Mouse (Mus musculus) heart, embryonic 15.5 days (tissue): ENCODE measurements around the gene Snap47. TPM values are rescaled to one million over a fixed set of nuclear protein-coding genes. Genes with fewer than 3 reads are reported as not detected.
A peak's percentile ranks its signal among the peaks of the same experiment; 100 is the strongest.

Source experiments
- ATAC-seq: fragments of 200-750 bp; cut with Nextera tagmentation; replicated peaks from 2 replicates; pipeline ENCODE4 v1.8.0; 2017; ENCODE audit warnings: low read depth, moderate TSS enrichment; ENCODE audit not compliant: insufficient number of reproducible peaks, insufficient read depth, low FRiP score
- H3K27ac ChIP-seq: fragments of 300-500 bp; sonication (generic); 2 replicates; pipeline ENCODE4 v1.5.1; 2015; ENCODE audit warnings: mild to moderate bottlenecking, inconsistent platforms
- H3K27me3 ChIP-seq: fragments of 300-500 bp; sonication (generic); 2 replicates; pipeline ENCODE4 v1.6.1; 2015; ENCODE audit warnings: inconsistent platforms
- H3K36me3 ChIP-seq: fragments of 300-500 bp; sonication (generic); 2 replicates; pipeline ENCODE4 v1.6.1; 2015; ENCODE audit warnings: mild to moderate bottlenecking, inconsistent platforms
- H3K4me1 ChIP-seq: fragments of 300-500 bp; sonication (generic); replicated peaks from 2 replicates; pipeline ENCODE4 v1.6.1; 2015; ENCODE audit warnings: inconsistent platforms
- H3K4me2 ChIP-seq: fragments of 300-500 bp; sonication (generic); 2 replicates; pipeline ENCODE4 v1.6.1; 2015; ENCODE audit warnings: inconsistent platforms, mild to moderate bottlenecking, moderate library complexity
- H3K4me3 ChIP-seq: fragments of 300-500 bp; sonication (generic); 2 replicates; pipeline ENCODE4 v1.5.1; 2015; ENCODE audit warnings: mild to moderate bottlenecking, inconsistent platforms
- H3K9ac ChIP-seq: fragments of 300-500 bp; sonication (generic); 2 replicates; pipeline ENCODE4 v1.6.1; 2015; ENCODE audit warnings: mild to moderate bottlenecking, inconsistent platforms
- H3K9me3 ChIP-seq: fragments of 300-500 bp; sonication (generic); replicated peaks from 2 replicates; pipeline ENCODE4 v1.6.1; 2016; ENCODE audit warnings: inconsistent platforms
- WGBS: fragments of 180-500 bp; shearing (Covaris S2); methylation state at CpG from one replicate; pipeline ENCODE4 v1.1.7; 2015; ENCODE audit warnings: mixed read lengths; 5-methylcytosine and 5-hydroxymethylcytosine counted together
- polyA plus RNA-seq: library from polyadenylated mRNA; unstranded; fragments of >200 nt; fragmentation: Nextera tagmentation; extraction: Ambion mirVana; gene quantifications from 2 replicates; pipeline ENCODE4 v1.2.1, GENCODE M21; 2015

The Snap47 gene
- polyA plus RNA-seq, 1 experiment from 2014 or later, result 81.0 TPM

GRCm38 (mm10) chr11:59393591-59393990, 57.4 kb downstream of the Snap47 start:
- ATAC-seq, result peak; percentile 28; the same call in 1 of the 2 replicates
- peak overlapping the region; percentile 1; the same call in 1 of the 2 replicates for H3K27ac ChIP-seq
- H3K27me3 ChIP-seq, result no peaks in the 10 kb centered on the region
- H3K4me2 ChIP-seq, result no peak overlapping the region
- H3K4me1 ChIP-seq, result peaks cover 12% of the 10 kb centered on the region
- no peaks in the 10 kb centered on the region for H3K36me3 ChIP-seq
- no peak overlapping the region for H3K4me3 ChIP-seq
- WGBS, result 53% methylated on average over 9 of the region's 9 CpGs
- no peaks in the 10 kb centered on the region for H3K9me3 ChIP-seq
- no peak overlapping the region for H3K9ac ChIP-seq

DNA sequence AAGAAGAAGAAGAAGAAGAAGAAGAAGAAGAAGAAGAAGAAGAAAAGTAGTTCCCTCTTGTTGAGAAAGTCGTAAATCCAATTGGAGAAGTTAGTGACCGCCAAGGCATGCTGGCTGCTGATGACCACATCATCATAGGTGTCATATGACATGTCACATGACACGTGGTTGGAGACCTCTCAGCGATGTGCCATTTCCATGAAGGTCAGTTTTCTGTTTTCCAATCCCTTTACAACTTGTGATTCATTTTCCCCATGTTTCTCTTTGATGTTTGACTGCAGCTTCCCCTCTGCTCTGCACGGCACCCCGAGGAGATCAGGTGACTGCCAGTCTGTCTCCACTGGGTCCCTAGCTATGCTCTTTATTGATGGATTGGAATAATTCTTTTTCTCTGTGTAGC, 58.7 kb downstream of the Snap47 start:
- Histone ChIP-seq H3K9me3 (no peaks in the 10 kb centered on the region), H3K9ac (no peak overlapping the region), H3K27me3 (no peaks in the 10 kb centered on the region), H3K4me2 (no peak overlapping the region), H3K27ac (no peak overlapping the region), H3K36me3 (no peaks in the 10 kb centered on the region), H3K4me3 (no peak overlapping the region), H3K4me1 (peaks cover 2% of the 10 kb centered on the region; the same call in 1 of the 2 replicates)
- ATAC-seq, result no peak
- WGBS, result 57% methylated on average over 6 of the region's 6 CpGs

GRCm38 (mm10) chr11:59390470-59390869, 60.5 kb downstream of the Snap47 start:
- Histone ChIP-seq H3K27ac (no peak overlapping the region), H3K4me2 (no peak overlapping the region), H3K9me3 (no peaks in the 10 kb centered on the region), H3K27me3 (no peaks in the 10 kb centered on the region), H3K36me3 (no peaks in the 10 kb centered on the region), H3K9ac (no peak overlapping the region), H3K4me3 (no peak overlapping the region), H3K4me1 (peaks cover 5% of the 10 kb centered on the region; the same call in 1 of the 2 replicates)
- no peak for ATAC-seq
- WGBS, result 48% methylated on average over 9 of the region's 9 CpGs

- Histone ChIP-seq H3K27ac (no peak overlapping the region), H3K4me3 (no peak overlapping the region), H3K36me3 (no peaks in the 10 kb centered on the region), H3K4me2 (no peak overlapping the region), H3K27me3 (no peaks in the 10 kb centered on the region), H3K4me1 (peaks cover 13% of the 10 kb centered on the region), H3K9ac (no peak overlapping the region), H3K9me3 (no peaks in the 10 kb centered on the region)
- no peak for ATAC-seq
- WGBS, result 70% methylated on average over 4 of the region's 4 CpGs
Observed at GRCm38 (mm10) chr11:59389617-59390016, 61.4 kb downstream of the Snap47 start.

DNA sequence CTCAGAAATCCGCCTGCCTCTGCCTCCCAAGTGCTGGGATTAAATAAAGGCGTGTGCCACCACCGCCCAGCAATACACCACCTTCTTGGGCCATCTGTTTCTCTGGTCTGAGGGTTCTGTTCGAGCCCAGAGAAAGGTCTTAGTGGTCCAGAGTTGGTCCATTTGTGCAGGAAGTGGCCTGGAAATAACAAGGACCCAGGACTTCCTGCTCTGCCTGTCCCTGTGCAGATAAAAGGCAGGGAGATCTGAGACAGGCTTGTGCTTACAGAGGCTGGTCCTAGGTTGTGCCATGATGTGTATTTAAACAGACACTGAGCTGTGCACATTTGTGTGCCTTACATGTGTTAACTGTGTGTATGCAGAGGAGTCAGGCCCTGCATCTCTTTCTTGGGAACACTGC, 62.2 kb downstream of the Snap47 start:
- no peak for ATAC-seq
- H3K9ac ChIP-seq, result no peak overlapping the region
- H3K36me3 ChIP-seq, result no peaks in the 10 kb centered on the region
- 81% methylated on average over 4 of the region's 4 CpGs for WGBS
- H3K27me3 ChIP-seq, result no peaks in the 10 kb centered on the region
- H3K9me3 ChIP-seq, result no peaks in the 10 kb centered on the region
- H3K4me3 ChIP-seq, result no peak overlapping the region
- no peak overlapping the region for H3K27ac ChIP-seq
- H3K4me1 ChIP-seq, result peaks cover 21% of the 10 kb centered on the region
- no peak overlapping the region for H3K4me2 ChIP-seq

- no peak for ATAC-seq
- Histone ChIP-seq H3K27me3 (no peaks in the 10 kb centered on the region), H3K4me1 (peaks cover 24% of the 10 kb centered on the region), H3K4me3 (no peak overlapping the region), H3K27ac (no peak overlapping the region), H3K4me2 (no peak overlapping the region), H3K9ac (no peak overlapping the region), H3K36me3 (no peaks in the 10 kb centered on the region), H3K9me3 (no peaks in the 10 kb centered on the region)
- WGBS, result 56% methylated on average over 4 of the region's 4 CpGs
Observed at GRCm38 (mm10) chr11:59387471-59387870, 63.5 kb downstream of the Snap47 start.

DNA sequence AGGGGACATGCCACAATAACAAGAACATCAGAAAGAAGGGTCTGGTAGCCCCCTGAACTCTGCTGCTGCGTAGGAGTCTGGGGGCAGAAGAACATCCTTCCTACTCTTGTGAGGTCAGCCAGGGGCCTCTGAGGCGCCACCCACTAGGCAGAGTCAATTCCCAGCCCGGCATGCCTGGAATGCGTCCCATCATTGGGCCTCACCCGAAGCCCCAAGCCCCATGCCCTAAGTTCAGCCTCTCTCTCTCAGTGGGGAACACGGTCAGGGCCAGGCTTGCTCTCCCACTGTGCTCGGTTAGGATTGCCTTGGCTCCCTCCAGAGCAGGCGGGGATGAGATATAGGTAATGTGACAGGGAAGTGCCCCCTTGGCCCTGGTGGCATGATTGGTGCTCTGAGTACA, 65.9 kb downstream of the Snap47 start:
- Histone ChIP-seq H3K4me3 (no peak overlapping the region), H3K4me1 (peaks cover 22% of the 10 kb centered on the region), H3K4me2 (peak overlapping the region; percentile 27; the same call in 1 of the 2 replicates), H3K27me3 (no peaks in the 10 kb centered on the region), H3K9me3 (no peaks in the 10 kb centered on the region), H3K27ac (peak overlapping the region; percentile 49), H3K36me3 (no peaks in the 10 kb centered on the region), H3K9ac (no peak overlapping the region)
- WGBS, result 13% methylated on average over 8 of the region's 8 CpGs
- ATAC-seq, result peak; percentile 61; the same call in 1 of the 2 replicates

DNA sequence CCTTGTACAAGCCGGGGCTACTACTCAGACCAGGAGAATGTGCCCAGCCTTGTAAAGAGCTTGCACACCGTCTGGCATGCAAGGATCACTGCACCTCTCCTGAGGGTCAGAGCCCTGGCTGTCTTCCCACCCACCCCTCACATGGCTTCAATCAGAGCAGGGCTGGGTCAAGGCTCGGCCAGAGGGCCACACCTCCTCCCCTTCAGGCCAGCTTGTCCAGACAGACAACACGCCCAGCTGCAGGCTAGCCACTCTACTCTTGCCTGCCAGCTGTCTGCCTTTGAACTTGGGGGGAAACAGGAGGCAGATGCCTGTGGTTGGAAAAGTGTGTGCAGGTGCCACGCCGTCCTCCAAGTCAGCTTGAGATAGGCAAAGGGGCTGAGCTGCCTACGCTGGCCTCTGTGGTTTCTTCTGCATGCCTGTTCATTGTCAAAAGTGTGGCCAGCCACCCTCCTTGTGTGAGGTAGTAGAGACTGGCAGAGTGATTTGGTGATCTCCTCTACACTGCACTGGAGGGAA, 66.5 kb downstream of the Snap47 start:
- 0 out of 2 replicates have a peak, but pooled peaks have one; percentile 36 for ATAC-seq
- H3K9ac ChIP-seq, result no peak overlapping the region
- peak overlapping the region; percentile 49 for H3K27ac ChIP-seq
- H3K4me1 ChIP-seq, result peaks cover 22% of the 10 kb centered on the region
- no peaks in the 10 kb centered on the region for H3K9me3 ChIP-seq
- H3K4me3 ChIP-seq, result no peak overlapping the region
- H3K27me3 ChIP-seq, result no peaks in the 10 kb centered on the region
- no peaks in the 10 kb centered on the region for H3K36me3 ChIP-seq
- peak overlapping the region; percentile 27; the same call in 1 of the 2 replicates for H3K4me2 ChIP-seq
- WGBS, result 16% methylated on average over 7 of the region's 7 CpGs

DNA sequence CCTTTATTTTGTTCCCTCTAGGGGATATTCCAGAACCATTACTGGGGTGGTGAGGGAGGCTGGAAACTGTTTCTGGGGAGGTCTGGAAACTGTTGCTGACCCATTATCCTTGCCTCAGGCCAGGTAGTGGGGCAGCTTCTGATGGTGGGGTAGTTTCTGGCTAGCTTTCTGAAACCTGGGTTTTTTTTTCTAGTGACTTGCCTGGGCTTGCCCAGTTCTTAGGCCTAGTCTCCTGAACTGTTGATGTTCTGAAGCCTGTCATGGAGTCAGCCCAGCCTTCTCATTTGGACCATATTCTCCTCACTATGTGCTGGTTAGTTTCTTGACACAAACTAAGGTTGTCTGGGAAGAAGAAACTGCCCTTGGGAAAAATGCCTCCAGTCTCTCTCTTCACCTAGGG, 71.4 kb downstream of the Snap47 start:
- no peak overlapping the region for H3K4me2 ChIP-seq

DNA sequence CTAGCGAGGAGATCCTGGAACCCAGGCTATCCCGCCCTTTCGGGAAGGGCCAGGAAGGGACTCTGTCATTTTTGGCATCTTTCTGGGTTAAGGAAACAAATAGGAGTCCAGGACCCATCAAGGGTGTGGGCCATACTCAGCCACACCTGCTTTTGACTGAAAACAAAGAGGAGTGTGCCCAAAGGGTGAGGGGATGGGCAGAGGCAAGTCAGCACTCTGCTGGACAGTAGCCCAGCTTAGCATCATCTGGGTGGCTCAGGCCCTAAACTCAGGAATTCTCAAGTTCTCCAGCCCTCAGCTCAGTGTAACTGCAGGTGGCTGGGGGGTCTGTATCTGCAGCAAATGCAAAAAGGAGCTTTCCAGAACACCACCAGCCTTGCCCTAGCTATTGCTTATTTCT, 73.0 kb downstream of the Snap47 start:
- no peaks in the 10 kb centered on the region for H3K27me3 ChIP-seq
- WGBS, result 74% methylated on average over 3 of the region's 3 CpGs
- H3K9ac ChIP-seq, result no peak overlapping the region
- H3K27ac ChIP-seq, result no peak overlapping the region
- H3K4me3 ChIP-seq, result no peak overlapping the region
- no peak for ATAC-seq
- no peak overlapping the region for H3K4me2 ChIP-seq
- no peaks in the 10 kb centered on the region for H3K36me3 ChIP-seq
- no peaks in the 10 kb centered on the region for H3K9me3 ChIP-seq
- no peaks in the 10 kb centered on the region for H3K4me1 ChIP-seq

More for the DNA sequence above, 71.4 kb downstream of the Snap47 start:
- Histone ChIP-seq H3K36me3 (no peaks in the 10 kb centered on the region), H3K27ac (no peak overlapping the region), H3K4me3 (no peak overlapping the region), H3K27me3 (no peaks in the 10 kb centered on the region), H3K9ac (no peak overlapping the region), H3K9me3 (no peaks in the 10 kb centered on the region), H3K4me1 (peaks cover 10% of the 10 kb centered on the region)
- ATAC-seq, result no peak

GRCm38 (mm10) chr11:59375475-59375874, 75.5 kb downstream of the Snap47 start, which contains the start of gene Prss38:
TSS of gene Prss38 (minus strand) at chr11:59375657.
- WGBS, result 78% methylated on average over 16 of the region's 16 CpGs
- Histone ChIP-seq H3K9me3 (no peaks in the 10 kb centered on the region), H3K4me3 (no peak within 1 kb of the TSS), H3K27ac (no peak within 1 kb of the TSS), H3K27me3 (no peaks in the 10 kb centered on the region), H3K4me1 (no peaks in the 10 kb centered on the region), H3K4me2 (no peak within 1 kb of the TSS), H3K36me3 (no peaks in the 10 kb centered on the region), H3K9ac (no peak within 1 kb of the TSS)
- ATAC-seq, result no peak

- Histone ChIP-seq H3K9me3 (no peaks in the 10 kb centered on the region), H3K4me1 (peaks cover 3% of the 10 kb centered on the region), H3K36me3 (no peaks in the 10 kb centered on the region), H3K4me3 (no peak overlapping the region), H3K4me2 (no peak overlapping the region), H3K9ac (no peak overlapping the region), H3K27me3 (peaks cover 6% of the 10 kb centered on the region; the same call in 1 of the 2 replicates), H3K27ac (no peak overlapping the region)
- ATAC-seq, result no peak
- WGBS, result 69% methylated on average over 11 of the region's 11 CpGs
Observed at GRCm38 (mm10) chr11:59369848-59370247, 81.1 kb downstream of the Snap47 start.
